Mouse (Mus musculus): ENCODE measurements at regions not wholly inside any gene's neighbourhood (a gene's known extent, or its start where the extent isn't known, plus 50 kb on each side); places are given as distances from the start of the nearest gene placed in this dataset.

DNA sequence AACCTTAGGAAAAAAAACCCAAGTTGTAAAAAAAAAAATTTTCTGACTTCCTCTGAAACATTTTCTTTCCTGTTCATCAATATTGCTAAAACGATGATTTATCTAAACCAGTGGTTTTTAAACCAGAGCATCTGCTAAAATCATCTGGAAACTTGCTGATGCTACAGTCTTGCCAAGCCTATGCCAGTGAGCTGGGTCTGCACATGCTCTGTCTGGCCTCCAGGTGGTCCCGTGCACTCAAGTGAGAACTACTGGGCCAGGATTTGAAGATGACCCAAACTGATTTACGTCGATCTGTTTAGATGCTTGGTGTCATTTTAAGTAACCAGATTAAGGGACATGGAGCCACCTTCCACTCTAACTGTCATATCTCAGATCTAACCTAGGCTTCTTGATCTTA, 661.5 kb downstream of the Stpg2 start (continued):
- TF ChIP-seq TBP (conservative IDR thresholded peaks at IDR 0.05; ENCODE audit: low read depth, low read length) (no peak), MAX (IDR thresholded peaks at IDR 0.05; ENCODE audit: low read length) (no peak), JUN (IDR thresholded peaks at IDR 0.05; ENCODE audit: insufficient read depth, low read depth, low read length) (no peak), RCOR1 (conservative IDR thresholded peaks at IDR 0.05; ENCODE audit: low read depth, low read length) (no peak), PAX5 (IDR thresholded peaks at IDR 0.05; ENCODE audit: low read length) (no peak), ELF1 (IDR thresholded peaks at IDR 0.05; ENCODE audit: low read depth, low read length) (no peak), MAFK (IDR thresholded peaks at IDR 0.05; ENCODE audit: insufficient replicate concordance, low read length) (peak; percentile 79)

- in situ Hi-C loops (cut with MboI; ENCODE audit: low pct_ligation_motif_present, low pct_unique_long_range_greater_than_20kb, low sequenced_read_pairs) = no loop called here
- Histone ChIP-seq H3K27ac (ENCODE audit: insufficient read depth, low read depth) (no peak overlapping the region), H3K9me3 (replicated peaks; ENCODE audit: low read length) (no peaks in the 10 kb centered on the region), H3K9ac (ENCODE audit: insufficient read depth, low read depth) (peak overlapping the region; percentile 41; the same call in 1 of the 2 replicates), H3K79me2 (replicated peaks; ENCODE audit: control insufficient read depth, extremely low read depth, insufficient read depth, poor library complexity, severe bottlenecking) (no peaks in the 10 kb centered on the region), H3K27me3 (replicated peaks) (no peaks in the 10 kb centered on the region), H3K36me3 (replicated peaks in 1 of 2; ENCODE audit: control insufficient read depth in 1 of 2, insufficient read depth in 1 of 2, low read length in 1 of 2) (no peaks in the 10 kb centered on the region), H3K4me1 (ENCODE audit: control insufficient read depth in 1 of 2, insufficient read depth in 2 of 2) (peaks cover 0 to 4% of the 10 kb centered on the region in 2 experiments; a peak in 1 of 4 replicates), H3K4me2 (ENCODE audit: insufficient read depth, low read depth, poor library complexity, severe bottlenecking) (peak overlapping the region; percentile 77; the same call in 1 of the 2 replicates), H3K4me3 (replicated peaks in 1 of 3; ENCODE audit: low read depth in 2 of 3, low read length in 2 of 3, poor library complexity in 1 of 3) (no peak overlapping the region)
- DNase-seq (ENCODE audit: extremely low read depth) = peak; percentile 42
- TF ChIP-seq UBTF (IDR thresholded peaks at IDR 0.05; ENCODE audit: low read depth, low read length) (no peak), EP300 (IDR thresholded peaks at IDR 0.05; ENCODE audit: low read length) (no peak), TBP (conservative IDR thresholded peaks at IDR 0.05; ENCODE audit: low read depth, low read length) (no peak), NRF1 (IDR thresholded peaks at IDR 0.05; ENCODE audit: low read depth, low read length) (no peak), CTCF (conservative IDR thresholded peaks at IDR 0.05 in 1 of 2, IDR thresholded peaks at IDR 0.05 in 1 of 2; ENCODE audit: low read depth in 2 of 2, low read length in 2 of 2) (peak; percentile 46 to 80), SMC3 (IDR thresholded peaks at IDR 0.05; ENCODE audit: low read depth, low read length) (peak; percentile 73), GABPA (IDR thresholded peaks at IDR 0.05; ENCODE audit: insufficient replicate concordance, low read depth, low read length) (no peak), JUN (IDR thresholded peaks at IDR 0.05; ENCODE audit: insufficient read depth, low read depth, low read length) (no peak), TCF12 (IDR thresholded peaks at IDR 0.05; ENCODE audit: low read depth, low read length) (no peak), RAD21 (IDR thresholded peaks at IDR 0.05; ENCODE audit: low read depth, low read length) (peak; percentile 73), POLR2AphosphoS2 (IDR thresholded peaks at IDR 0.05; ENCODE audit: low read depth, low read length) (no peak)
- dilution Hi-C loops (cut with MboI; ENCODE audit: extremely low pct_ligation_motif_present, extremely low pct_unique_long_range_greater_than_20kb, low sequenced_read_pairs) = no loop called here
These were observed 662.0 kb downstream of the Stpg2 start for GRCm38 (mm10) chr3:139867499-139867898.

DNA sequence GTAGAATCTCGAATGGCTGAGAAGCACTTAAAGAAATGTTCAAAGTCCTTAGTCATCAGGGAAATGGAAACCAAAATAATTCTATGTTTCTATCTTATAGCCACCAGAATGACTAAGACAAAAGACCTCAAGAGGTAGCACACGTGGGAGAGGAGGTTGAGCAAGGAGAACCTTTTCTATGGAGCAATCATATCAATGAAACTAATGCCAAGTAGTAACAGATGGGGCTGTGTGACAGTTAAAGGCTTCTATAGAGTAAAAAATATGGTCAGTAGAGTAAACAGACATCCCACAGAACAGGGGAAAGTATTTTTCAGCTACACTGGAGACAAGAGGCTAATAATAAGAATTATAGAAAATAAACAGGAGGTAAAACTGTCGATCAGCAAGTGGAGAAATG, 664.3 kb downstream of the Stpg2 start:
- no peaks in the 10 kb centered on the region for H3K4me1 ChIP-seq (ENCODE audit: control insufficient read depth in 1 of 2, insufficient read depth in 2 of 2)
- no peaks in the 10 kb centered on the region for H3K9me3 ChIP-seq (replicated peaks; ENCODE audit: low read length)
- no peaks in the 10 kb centered on the region for H3K36me3 ChIP-seq (replicated peaks in 1 of 2; ENCODE audit: control insufficient read depth in 1 of 2, insufficient read depth in 1 of 2, low read length in 1 of 2)
- H3K79me2 ChIP-seq (replicated peaks; ENCODE audit: control insufficient read depth, extremely low read depth, insufficient read depth, poor library complexity, severe bottlenecking) = no peaks in the 10 kb centered on the region
- no peak overlapping the region for H3K9ac ChIP-seq (ENCODE audit: insufficient read depth, low read depth)
- H3K27ac ChIP-seq (ENCODE audit: insufficient read depth, low read depth) = no peak overlapping the region
- no peaks in the 10 kb centered on the region for H3K27me3 ChIP-seq (replicated peaks)
- no peak for DNase-seq (ENCODE audit: extremely low read depth)
- no peak overlapping the region for H3K4me3 ChIP-seq (replicated peaks in 1 of 3; ENCODE audit: low read depth in 2 of 3, low read length in 2 of 3, poor library complexity in 1 of 3)
- in situ Hi-C loops (cut with MboI; ENCODE audit: low pct_ligation_motif_present, low pct_unique_long_range_greater_than_20kb, low sequenced_read_pairs) = no loop called here
- no peak for TF ChIP-seq ETS1 (conservative IDR thresholded peaks at IDR 0.05; ENCODE audit: low read depth, low read length)
- no peak for TF ChIP-seq SIN3A (IDR thresholded peaks at IDR 0.05; ENCODE audit: low read length)
- no peak for TF ChIP-seq MAZ (IDR thresholded peaks at IDR 0.05; ENCODE audit: low read depth, low read length)
- TF ChIP-seq CHD2 (IDR thresholded peaks at IDR 0.05; ENCODE audit: low read length) = no peak
- TF ChIP-seq UBTF (IDR thresholded peaks at IDR 0.05; ENCODE audit: low read depth, low read length) = no peak
- no peak for TF ChIP-seq SMC3 (IDR thresholded peaks at IDR 0.05; ENCODE audit: low read depth, low read length)
- no peak for TF ChIP-seq JUND (conservative IDR thresholded peaks at IDR 0.05; ENCODE audit: low read depth, low read length)
- no peak for TF ChIP-seq TBP (conservative IDR thresholded peaks at IDR 0.05; ENCODE audit: low read depth, low read length)
- no peak for TF ChIP-seq BHLHE40 (IDR thresholded peaks at IDR 0.05; ENCODE audit: low read depth, low read length)
- TF ChIP-seq PAX5 (IDR thresholded peaks at IDR 0.05; ENCODE audit: low read length) = no peak
- no peak for TF ChIP-seq POLR2AphosphoS2 (IDR thresholded peaks at IDR 0.05; ENCODE audit: low read depth, low read length)
- TF ChIP-seq NELFE (IDR thresholded peaks at IDR 0.05; ENCODE audit: low read depth, low read length) = no peak
- no peak for TF ChIP-seq TCF12 (IDR thresholded peaks at IDR 0.05; ENCODE audit: low read depth, low read length)
- TF ChIP-seq MAX (IDR thresholded peaks at IDR 0.05; ENCODE audit: low read length) = no peak
- TF ChIP-seq ZMIZ1 (IDR thresholded peaks at IDR 0.05; ENCODE audit: low read depth, low read length) = no peak
- TF ChIP-seq USF1 (IDR thresholded peaks at IDR 0.05; ENCODE audit: low read depth, low read length) = no peak
- no peak for TF ChIP-seq HCFC1 (IDR thresholded peaks at IDR 0.05; ENCODE audit: low read depth, low read length)
- no peak for TF ChIP-seq CTCF (conservative IDR thresholded peaks at IDR 0.05 in 1 of 2, IDR thresholded peaks at IDR 0.05 in 1 of 2; ENCODE audit: low read depth in 2 of 2, low read length in 2 of 2)
- TF ChIP-seq POLR2A (IDR thresholded peaks at IDR 0.05; ENCODE audit: low read depth, low read length) = no peak
- no peak for TF ChIP-seq KAT2A (IDR thresholded peaks at IDR 0.05; ENCODE audit: insufficient replicate concordance, low read length)
- dilution Hi-C loops (cut with MboI; ENCODE audit: extremely low pct_ligation_motif_present, extremely low pct_unique_long_range_greater_than_20kb, low sequenced_read_pairs) = no loop called here
- H3K4me2 ChIP-seq (ENCODE audit: insufficient read depth, low read depth, poor library complexity, severe bottlenecking) = no peak overlapping the region

Measured in CH12.LX (cell line).